Mouse (Mus musculus): Measurements from ENCODE around the gene Gm43518. TPM values are rescaled to one million over a fixed set of nuclear protein-coding genes. Genes with fewer than 3 reads are reported as not detected.

The Gm43518 gene
- polyA plus RNA-seq, 1 experiment from 2014 or later, result 0.95 TPM

- no peaks in the 10 kb centered on the region for H3K36me3 ChIP-seq (ENCODE audit: insufficient read depth)
Measured at GRCm38 (mm10) chr5:123947041-123947761, 20.0 kb downstream of the Gm43518 start.

GRCm38 (mm10) chr5:123952365-123953045 lies 25.3 kb downstream of the Gm43518 start:
- H3K9me3 ChIP-seq (ENCODE audit: low read depth, low read length), result no peaks in the 10 kb centered on the region
- ATAC-seq (ENCODE audit: insufficient read depth), result no peak
- H3K4me3 ChIP-seq (ENCODE audit: low read depth, low read length), result no peak overlapping the region
- 56% methylated on average over 5 of the region's 5 CpGs for WGBS
- no peaks in the 10 kb centered on the region for H3K36me3 ChIP-seq (ENCODE audit: insufficient read depth)
- no peaks in the 10 kb centered on the region for H3K27me3 ChIP-seq (ENCODE audit: insufficient read depth, low read length)
- no peak for DNase-seq
- TF ChIP-seq CTCF (IDR thresholded peaks at IDR 0.05; ENCODE audit: low read depth), result no peak
- no peak overlapping the region for H3K4me2 ChIP-seq
- H3K4me1 ChIP-seq (ENCODE audit: insufficient read depth), result no peaks in the 10 kb centered on the region
- H3K9ac ChIP-seq, result no peak overlapping the region
- H3K27ac ChIP-seq (ENCODE audit: low read depth), result no peak overlapping the region

More at GRCm38 (mm10) chr5:123947041-123947761, 20.0 kb downstream of the Gm43518 start:
- H3K9ac ChIP-seq, result no peak overlapping the region
- TF ChIP-seq CTCF (IDR thresholded peaks at IDR 0.05; ENCODE audit: low read depth), result peak; percentile 80
- H3K4me3 ChIP-seq (ENCODE audit: low read depth, low read length), result no peak overlapping the region
- H3K4me1 ChIP-seq (ENCODE audit: insufficient read depth), result no peaks in the 10 kb centered on the region
- H3K27me3 ChIP-seq (ENCODE audit: insufficient read depth, low read length), result no peaks in the 10 kb centered on the region
- no peaks in the 10 kb centered on the region for H3K9me3 ChIP-seq (ENCODE audit: low read depth, low read length)
- 45% methylated on average over 7 of the region's 7 CpGs for WGBS
- ATAC-seq (ENCODE audit: insufficient read depth), result 0 out of 2 replicates have a peak, but pooled peaks have one; percentile 44
- H3K27ac ChIP-seq (ENCODE audit: low read depth), result no peak overlapping the region
- no peak overlapping the region for H3K4me2 ChIP-seq
- peak; percentile 92 for DNase-seq

GRCm38 (mm10) chr5:123957213-123957612 lies 30.0 kb downstream of the Gm43518 start:
- TF ChIP-seq CTCF (IDR thresholded peaks at IDR 0.05; ENCODE audit: low read depth), result no peak
- ATAC-seq (ENCODE audit: insufficient read depth) (no peak), DNase-seq (no peak)
- H3K27me3 ChIP-seq (ENCODE audit: insufficient read depth, low read length), result no peaks in the 10 kb centered on the region
- no peak overlapping the region for H3K27ac ChIP-seq (ENCODE audit: low read depth)
- no peak overlapping the region for H3K9ac ChIP-seq
- 86% methylated on average over 8 of the region's 8 CpGs for WGBS
- H3K4me1 ChIP-seq (ENCODE audit: insufficient read depth), result no peaks in the 10 kb centered on the region
- H3K9me3 ChIP-seq (ENCODE audit: low read depth, low read length), result no peaks in the 10 kb centered on the region
- H3K4me3 ChIP-seq (ENCODE audit: low read depth, low read length), result no peak overlapping the region
- no peaks in the 10 kb centered on the region for H3K36me3 ChIP-seq (ENCODE audit: insufficient read depth)
- no peak overlapping the region for H3K4me2 ChIP-seq

GRCm38 (mm10) chr5:123959018-123959417 lies 31.8 kb downstream of the Gm43518 start:
- TF ChIP-seq CTCF (IDR thresholded peaks at IDR 0.05; ENCODE audit: low read depth), result no peak
- no peak overlapping the region for H3K4me3 ChIP-seq (ENCODE audit: low read depth, low read length)
- no peak overlapping the region for H3K27ac ChIP-seq (ENCODE audit: low read depth)
- no peaks in the 10 kb centered on the region for H3K27me3 ChIP-seq (ENCODE audit: insufficient read depth, low read length)
- DNase-seq (no peak), ATAC-seq (ENCODE audit: insufficient read depth) (no peak)
- no peaks in the 10 kb centered on the region for H3K9me3 ChIP-seq (ENCODE audit: low read depth, low read length)
- H3K9ac ChIP-seq, result no peak overlapping the region
- 72% methylated on average over 3 of the region's 3 CpGs for WGBS
- no peaks in the 10 kb centered on the region for H3K36me3 ChIP-seq (ENCODE audit: insufficient read depth)
- H3K4me1 ChIP-seq (ENCODE audit: insufficient read depth), result no peaks in the 10 kb centered on the region
- H3K4me2 ChIP-seq, result no peak overlapping the region

- Histone ChIP-seq H3K9ac (no peak overlapping the region), H3K4me2 (no peak overlapping the region)
- 51% methylated on average over 8 of the region's 8 CpGs for WGBS
Measured at GRCm38 (mm10) chr5:123960129-123960528, 32.9 kb downstream of the Gm43518 start.

GRCm38 (mm10) chr5:123961046-123961445 lies 33.8 kb downstream of the Gm43518 start:
- H3K27ac ChIP-seq (ENCODE audit: low read depth), result no peak overlapping the region
- no peaks in the 10 kb centered on the region for H3K36me3 ChIP-seq (ENCODE audit: insufficient read depth)
- H3K9me3 ChIP-seq (ENCODE audit: low read depth, low read length), result no peaks in the 10 kb centered on the region
- no peaks in the 10 kb centered on the region for H3K27me3 ChIP-seq (ENCODE audit: insufficient read depth, low read length)
- WGBS, result 75% methylated on average over 12 of the region's 12 CpGs
- no peak overlapping the region for H3K9ac ChIP-seq
- H3K4me3 ChIP-seq (ENCODE audit: low read depth, low read length), result no peak overlapping the region
- H3K4me2 ChIP-seq, result no peak overlapping the region
- no peaks in the 10 kb centered on the region for H3K4me1 ChIP-seq (ENCODE audit: insufficient read depth)
- ATAC-seq (ENCODE audit: insufficient read depth) (no peak), DNase-seq (no peak)
- no peak for TF ChIP-seq CTCF (IDR thresholded peaks at IDR 0.05; ENCODE audit: low read depth)

More at GRCm38 (mm10) chr5:123960129-123960528, 32.9 kb downstream of the Gm43518 start:
- Histone ChIP-seq H3K4me3 (ENCODE audit: low read depth, low read length) (no peak overlapping the region), H3K27me3 (ENCODE audit: insufficient read depth, low read length) (no peaks in the 10 kb centered on the region), H3K4me1 (ENCODE audit: insufficient read depth) (no peaks in the 10 kb centered on the region), H3K27ac (ENCODE audit: low read depth) (no peak overlapping the region), H3K9me3 (ENCODE audit: low read depth, low read length) (no peaks in the 10 kb centered on the region), H3K36me3 (ENCODE audit: insufficient read depth) (no peaks in the 10 kb centered on the region)
- DNase-seq, result no peak
- TF ChIP-seq CTCF (IDR thresholded peaks at IDR 0.05; ENCODE audit: low read depth), result no peak
- no peak for ATAC-seq (ENCODE audit: insufficient read depth)

- no peaks in the 10 kb centered on the region for H3K36me3 ChIP-seq (ENCODE audit: insufficient read depth)
- no peak overlapping the region for H3K9ac ChIP-seq
- no peak overlapping the region for H3K4me3 ChIP-seq (ENCODE audit: low read depth, low read length)
- H3K27me3 ChIP-seq (ENCODE audit: insufficient read depth, low read length), result no peaks in the 10 kb centered on the region
- DNase-seq (no peak), ATAC-seq (ENCODE audit: insufficient read depth) (no peak)
- no peaks in the 10 kb centered on the region for H3K9me3 ChIP-seq (ENCODE audit: low read depth, low read length)
- no peak overlapping the region for H3K4me2 ChIP-seq
- H3K4me1 ChIP-seq (ENCODE audit: insufficient read depth), result no peaks in the 10 kb centered on the region
- H3K27ac ChIP-seq (ENCODE audit: low read depth), result no peak overlapping the region
- WGBS, result 85% methylated on average over 4 of the region's 4 CpGs
- TF ChIP-seq CTCF (IDR thresholded peaks at IDR 0.05; ENCODE audit: low read depth), result no peak
Measured at GRCm38 (mm10) chr5:123964208-123964607, 37.0 kb downstream of the Gm43518 start.

Data from lung, embryonic 14.5 days (tissue).